Mouse (Mus musculus) v-Abl transformed pro-B cells (cell line): ENCODE results near the gene Aadacl4.
"Not testable (repeated sequence)": the region's sequence is repeated elsewhere in the genome, so short reads cannot be mapped to it uniquely, and the experiment has no call there.

Experiments used
- in situ Hi-C, 2 experiments: fragments of 400-800 bp; cut with MboI; formaldehyde crosslinking; loops; one replicate each; pipeline ENCODE4 v1.15.1; 2025; ENCODE audit not compliant: unreplicated experiment in 2 of 2

Gene Aadacl4

DNA sequence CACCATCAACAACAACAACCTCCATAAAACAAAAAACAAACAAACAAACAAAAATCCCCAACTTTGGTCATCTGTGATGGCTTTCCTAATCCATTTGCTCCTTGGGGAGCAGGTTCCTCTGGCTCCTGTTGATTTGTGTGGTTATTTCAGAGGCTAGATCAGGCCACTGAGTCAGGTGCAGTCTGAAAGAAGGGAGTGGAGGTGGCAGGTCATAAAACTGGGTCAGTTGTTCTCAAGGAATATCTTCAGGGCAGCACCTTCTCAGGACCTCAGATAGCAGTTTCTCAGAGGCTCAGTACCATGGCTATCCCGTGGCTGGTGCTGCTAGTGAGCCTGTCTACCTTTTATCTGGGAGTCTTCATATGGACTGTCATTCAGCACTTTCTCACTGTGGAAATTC is at the start of gene Aadacl4:
TSS of gene Aadacl4 (plus strand) at position 301 of the 400 bp plus-strand sequence.
- in situ Hi-C loops, result no loop called here

- in situ Hi-C loops, result loop anchor here (10.0 to 25.0 kb wide), 3 partner anchors 597 to 722 kb away; no protein-coding TSS in a partner anchor
These were observed 48.5 kb upstream of the Aadacl4 start, which contains the start of gene Gm13124 for GRCm38 (mm10) chr4:144565034-144565433. Gm13124 (minus strand) TSS chr4:144565134.

GRCm38 (mm10) chr4:144567752-144568151 is 45.8 kb upstream of the Aadacl4 start:
- in situ Hi-C loops, result loop anchor here (10.0 to 25.0 kb wide), 3 partner anchors 595 to 720 kb away; no protein-coding TSS in a partner anchor

GRCm38 (mm10) chr4:144586207-144586606 is 27.3 kb upstream of the Aadacl4 start:
- in situ Hi-C loops, result not testable (repeated sequence)

- in situ Hi-C loops, result no loop called here
These were observed 20.7 kb upstream of the Aadacl4 start for GRCm38 (mm10) chr4:144592790-144593189.

DNA sequence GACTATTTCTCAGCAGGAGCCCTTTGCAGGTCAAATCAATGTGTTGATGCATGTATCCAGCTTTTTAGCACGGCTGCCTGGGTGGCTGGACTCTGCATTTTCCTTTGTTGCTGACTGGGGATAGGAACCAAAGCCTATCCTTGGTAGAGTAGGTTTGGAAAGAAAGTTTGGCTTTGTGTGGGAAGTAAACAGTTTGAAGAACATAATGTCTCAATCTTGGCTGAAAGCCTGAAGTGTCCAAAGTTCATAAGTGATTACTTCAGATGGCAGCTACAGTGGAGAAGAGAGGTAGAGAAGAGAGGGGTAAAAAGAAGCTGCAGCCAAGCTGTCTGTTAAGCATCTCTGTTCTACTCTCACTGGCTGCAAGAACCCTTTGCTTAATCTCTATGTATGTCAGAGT is 1.1 kb downstream of the Aadacl4 start:
- in situ Hi-C loops, result no loop called here

DNA sequence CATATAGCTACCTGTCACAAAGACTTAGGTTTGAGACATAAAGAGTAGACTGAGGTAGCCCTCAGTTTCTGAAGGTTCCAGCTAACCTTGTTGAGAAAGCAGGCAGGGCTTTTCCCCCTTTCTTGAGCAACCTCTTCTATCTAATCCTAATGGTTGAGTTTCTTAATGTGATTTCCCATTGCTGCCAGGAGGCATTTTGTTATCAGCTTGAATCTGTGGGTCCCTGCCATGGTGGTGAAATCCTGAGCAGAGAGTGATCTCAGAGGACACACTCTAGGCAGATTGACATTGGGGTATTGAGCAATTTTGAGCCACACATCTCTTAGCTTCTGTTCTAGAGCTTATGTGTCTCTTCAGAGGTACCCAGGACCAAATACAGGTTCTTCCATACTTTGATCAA is 24.8 kb downstream of the Aadacl4 start:
- in situ Hi-C loops, result no loop called here
